Mouse (Mus musculus) heart, embryonic 12.5 days (tissue): ENCODE results near the gene Erc2. TPM values are rescaled to one million over a fixed set of nuclear protein-coding genes. Genes with fewer than 3 reads are reported as not detected.

Experiments
- ATAC-seq: fragments of 200-750 bp; cut with Nextera tagmentation; 2 replicates; pipeline ENCODE4 v1.8.0; 2017; ENCODE audit warnings: moderate TSS enrichment, moderate library complexity; ENCODE audit not compliant: insufficient number of reproducible peaks, low FRiP score
- H3K27ac ChIP-seq: fragments of 300-500 bp; sonication (generic); 2 replicates; pipeline ENCODE4 v1.5.1; 2016; ENCODE audit warnings: mild to moderate bottlenecking, moderate library complexity; ENCODE audit not compliant: poor library complexity, severe bottlenecking
- H3K27me3 ChIP-seq: fragments of 300-500 bp; sonication (generic); replicated peaks from 2 replicates; pipeline ENCODE4 v1.6.1; 2016; ENCODE audit warnings: mild to moderate bottlenecking, moderate library complexity
- H3K36me3 ChIP-seq: fragments of 300-500 bp; sonication (generic); 2 replicates; pipeline ENCODE4 v1.6.1; 2016; ENCODE audit warnings: mild to moderate bottlenecking, moderate library complexity
- H3K4me1 ChIP-seq: fragments of 300-500 bp; sonication (generic); replicated peaks from 2 replicates; pipeline ENCODE4 v1.6.1; 2016; ENCODE audit warnings: mild to moderate bottlenecking
- H3K4me2 ChIP-seq: fragments of 300-500 bp; sonication (generic); 2 replicates; pipeline ENCODE4 v1.6.1; 2016; ENCODE audit warnings: mild to moderate bottlenecking, moderate library complexity
- H3K4me3 ChIP-seq: fragments of 300-500 bp; sonication (generic); 2 replicates; pipeline ENCODE4 v1.5.1; 2016; ENCODE audit warnings: mild to moderate bottlenecking
- H3K9ac ChIP-seq: fragments of 300-500 bp; sonication (generic); 2 replicates; pipeline ENCODE4 v1.6.1; 2016; ENCODE audit warnings: mild to moderate bottlenecking, moderate library complexity
- H3K9me3 ChIP-seq: fragments of 300-500 bp; sonication (generic); replicated peaks from 2 replicates; pipeline ENCODE4 v1.6.1; 2016; ENCODE audit warnings: mild to moderate bottlenecking, moderate library complexity
- WGBS: fragments of 180-500 bp; shearing (Covaris S2); methylation state at CpG from one replicate; pipeline ENCODE4 v1.1.7; 2016; 5-methylcytosine and 5-hydroxymethylcytosine counted together
- polyA plus RNA-seq: library from polyadenylated mRNA; unstranded; fragments of >200 nt; fragmentation: Nextera tagmentation; extraction: Ambion mirVana; gene quantifications from 2 replicates; pipeline ENCODE4 v1.2.1, GENCODE M21; 2016

The Erc2 gene
- polyA plus RNA-seq, 1 experiment from 2014 or later = 3.9 TPM

GRCm38 (mm10) chr14:28143998-28144397 lies 521.8 kb downstream of the Erc2 start:
- no peak overlapping the region for H3K4me2 ChIP-seq
- ATAC-seq = no peak
- 96% methylated on average over 2 of the region's 2 CpGs for WGBS
- no peak overlapping the region for H3K27ac ChIP-seq
- no peak overlapping the region for H3K9ac ChIP-seq
- no peak overlapping the region for H3K4me3 ChIP-seq
- H3K9me3 ChIP-seq = no peaks in the 10 kb centered on the region
- H3K36me3 ChIP-seq = no peaks in the 10 kb centered on the region
- H3K4me1 ChIP-seq = 0 out of 2 replicates have a peak, but pooled peaks cover 2% of the 10 kb centered on the region
- H3K27me3 ChIP-seq = no peaks in the 10 kb centered on the region

- no peak overlapping the region for H3K4me2 ChIP-seq
- no peak overlapping the region for H3K27ac ChIP-seq
- H3K4me1 ChIP-seq = 0 out of 2 replicates have a peak, but pooled peaks cover 2% of the 10 kb centered on the region
- no peak overlapping the region for H3K4me3 ChIP-seq
- no peak for ATAC-seq
- H3K9me3 ChIP-seq = no peaks in the 10 kb centered on the region
- H3K27me3 ChIP-seq = no peaks in the 10 kb centered on the region
- no peak overlapping the region for H3K9ac ChIP-seq
- no peaks in the 10 kb centered on the region for H3K36me3 ChIP-seq
- WGBS = 46% methylated on average over 5 of the region's 5 CpGs
Observed at GRCm38 (mm10) chr14:28147201-28147600, 525.0 kb downstream of the Erc2 start.

GRCm38 (mm10) chr14:28150942-28151341 lies 528.7 kb downstream of the Erc2 start:
- Histone ChIP-seq H3K4me2 (no peak overlapping the region), H3K4me1 (0 out of 2 replicates have a peak, but pooled peaks cover 7% of the 10 kb centered on the region), H3K9me3 (no peaks in the 10 kb centered on the region), H3K9ac (no peak overlapping the region), H3K4me3 (no peak overlapping the region), H3K27me3 (no peaks in the 10 kb centered on the region), H3K36me3 (no peaks in the 10 kb centered on the region), H3K27ac (no peak overlapping the region)
- no peak for ATAC-seq
- WGBS = 74% methylated on average over 3 of the region's 3 CpGs

GRCm38 (mm10) chr14:28155706-28156105 lies 533.5 kb downstream of the Erc2 start:
- Histone ChIP-seq H3K27me3 (no peaks in the 10 kb centered on the region), H3K4me3 (no peak overlapping the region), H3K9me3 (no peaks in the 10 kb centered on the region), H3K4me1 (peaks cover 10% of the 10 kb centered on the region; the same call in 1 of the 2 replicates), H3K36me3 (no peaks in the 10 kb centered on the region), H3K4me2 (no peak overlapping the region), H3K27ac (no peak overlapping the region), H3K9ac (no peak overlapping the region)
- ATAC-seq = no peak
- 83% methylated on average over 4 of the region's 4 CpGs for WGBS

- H3K9ac ChIP-seq = no peak overlapping the region
- peaks cover 26% of the 10 kb centered on the region for H3K4me1 ChIP-seq
- H3K4me2 ChIP-seq = no peak overlapping the region
- no peaks in the 10 kb centered on the region for H3K9me3 ChIP-seq
- WGBS = 45% methylated on average over 2 of the region's 2 CpGs
- no peak overlapping the region for H3K27ac ChIP-seq
- no peak overlapping the region for H3K4me3 ChIP-seq
- no peaks in the 10 kb centered on the region for H3K36me3 ChIP-seq
- H3K27me3 ChIP-seq = no peaks in the 10 kb centered on the region
- ATAC-seq = no peak
Observed at GRCm38 (mm10) chr14:28160852-28161251, 538.6 kb downstream of the Erc2 start.

GRCm38 (mm10) chr14:28164642-28165408 lies 542.6 kb downstream of the Erc2 start:
- Histone ChIP-seq H3K27ac (peak overlapping the region; percentile 43), H3K27me3 (no peaks in the 10 kb centered on the region), H3K9me3 (no peaks in the 10 kb centered on the region), H3K4me3 (no peak overlapping the region), H3K4me2 (peak overlapping the region; percentile 26), H3K4me1 (peaks cover 21% of the 10 kb centered on the region), H3K9ac (peak overlapping the region; percentile 38; the same call in 1 of the 2 replicates), H3K36me3 (no peaks in the 10 kb centered on the region)
- no peak for ATAC-seq
- WGBS = 43% methylated on average over 15 of the region's 15 CpGs

- Histone ChIP-seq H3K36me3 (no peaks in the 10 kb centered on the region), H3K4me3 (no peak overlapping the region), H3K9me3 (no peaks in the 10 kb centered on the region), H3K9ac (no peak overlapping the region), H3K27ac (no peak overlapping the region), H3K27me3 (no peaks in the 10 kb centered on the region), H3K4me2 (no peak overlapping the region), H3K4me1 (peaks cover 21% of the 10 kb centered on the region)
- ATAC-seq = peak; percentile 11; the same call in 1 of the 2 replicates
- WGBS = 67% methylated on average over 5 of the region's 5 CpGs
Observed at GRCm38 (mm10) chr14:28165621-28166211, 543.5 kb downstream of the Erc2 start.

- no peak overlapping the region for H3K27ac ChIP-seq
- no peaks in the 10 kb centered on the region for H3K9me3 ChIP-seq
- no peak overlapping the region for H3K9ac ChIP-seq
- no peak for ATAC-seq
- H3K4me2 ChIP-seq = no peak overlapping the region
- no peaks in the 10 kb centered on the region for H3K27me3 ChIP-seq
- H3K36me3 ChIP-seq = no peaks in the 10 kb centered on the region
- H3K4me3 ChIP-seq = no peak overlapping the region
- WGBS = 73% methylated on average over 4 of the region's 4 CpGs
- peaks cover 11% of the 10 kb centered on the region; the same call in 1 of the 2 replicates for H3K4me1 ChIP-seq
Observed at GRCm38 (mm10) chr14:28170711-28171110, 548.5 kb downstream of the Erc2 start.

GRCm38 (mm10) chr14:28171364-28171763 lies 549.1 kb downstream of the Erc2 start:
- 67% methylated on average over 2 of the region's 2 CpGs for WGBS
- Histone ChIP-seq H3K4me1 (peaks cover 11% of the 10 kb centered on the region; the same call in 1 of the 2 replicates), H3K36me3 (no peaks in the 10 kb centered on the region), H3K9ac (no peak overlapping the region), H3K27me3 (no peaks in the 10 kb centered on the region), H3K27ac (no peak overlapping the region), H3K4me3 (no peak overlapping the region), H3K4me2 (no peak overlapping the region), H3K9me3 (no peaks in the 10 kb centered on the region)
- ATAC-seq = no peak

- no peaks in the 10 kb centered on the region for H3K36me3 ChIP-seq
- no peaks in the 10 kb centered on the region for H3K9me3 ChIP-seq
- 50% methylated on average over 4 of the region's 4 CpGs for WGBS
- H3K4me2 ChIP-seq = no peak overlapping the region
- peaks cover 15% of the 10 kb centered on the region; the same call in 1 of the 2 replicates for H3K4me1 ChIP-seq
- no peaks in the 10 kb centered on the region for H3K27me3 ChIP-seq
- ATAC-seq = no peak
- no peak overlapping the region for H3K4me3 ChIP-seq
- no peak overlapping the region for H3K9ac ChIP-seq
- H3K27ac ChIP-seq = no peak overlapping the region
Observed at GRCm38 (mm10) chr14:28173736-28174135, 551.5 kb downstream of the Erc2 start.

GRCm38 (mm10) chr14:28181070-28181825 lies 559.0 kb downstream of the Erc2 start:
- no peak overlapping the region for H3K4me3 ChIP-seq
- H3K4me1 ChIP-seq = peaks cover 14% of the 10 kb centered on the region
- no peaks in the 10 kb centered on the region for H3K36me3 ChIP-seq
- no peaks in the 10 kb centered on the region for H3K27me3 ChIP-seq
- WGBS = 14% methylated on average over 4 of the region's 4 CpGs
- no peak for ATAC-seq
- no peaks in the 10 kb centered on the region for H3K9me3 ChIP-seq
- peak overlapping the region; percentile 70 for H3K27ac ChIP-seq
- no peak overlapping the region for H3K4me2 ChIP-seq
- no peak overlapping the region for H3K9ac ChIP-seq
